Mouse (Mus musculus): ENCODE measurements around the gene Lce1c.
"Not testable (repeated sequence)": the region's sequence is repeated elsewhere in the genome, so short reads cannot be mapped to it uniquely, and the experiment has no call there.

The Lce1c gene

DNA sequence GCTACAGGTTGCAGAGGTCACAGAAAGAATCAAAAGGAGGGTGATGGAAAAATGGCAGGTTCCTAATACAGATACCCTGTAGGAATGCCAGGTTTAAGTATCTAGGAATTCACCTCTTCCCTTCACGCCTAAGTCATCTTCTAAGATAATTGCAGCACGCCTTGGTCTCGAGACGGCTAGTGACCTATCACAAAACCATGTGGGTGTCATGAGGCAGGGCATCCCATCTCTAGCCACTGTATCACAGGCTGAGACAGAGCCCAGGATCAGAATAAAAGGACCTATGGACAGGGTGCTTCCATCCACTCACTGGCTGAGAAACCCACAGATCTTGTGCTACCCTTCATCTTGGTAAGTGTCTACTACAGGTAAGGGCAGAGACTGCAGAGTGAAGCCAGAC is at the start of gene Lce1c:
Gene Lce1c, plus strand, starts transcription at position 301 of the 400 bp plus-strand sequence.
- DNase-seq (ENCODE audit: low read depth): no peak

GRCm38 (mm10) chr3:92637745-92638652 is 41.0 kb upstream of the Lce1c start:
- DNase-seq (ENCODE audit: low read depth): no peak

DNA sequence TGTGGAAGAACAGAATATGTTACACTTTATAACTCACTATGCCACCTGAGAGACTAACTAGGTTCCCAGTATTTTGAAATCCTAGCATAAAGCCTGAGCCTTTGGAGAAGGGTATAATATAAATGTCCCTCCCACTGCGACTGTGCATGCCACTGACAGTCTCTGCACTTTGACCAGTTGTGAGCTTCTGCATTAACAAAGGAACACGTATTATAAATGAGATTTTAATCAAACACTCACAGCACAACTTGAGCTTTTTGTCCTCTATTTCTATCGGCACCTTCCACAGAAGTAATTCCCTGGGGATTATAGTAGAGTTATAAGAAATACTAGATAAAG is 40.4 kb upstream of the Lce1c start:
- DNase-seq (ENCODE audit: low read depth): no peak

- DNase-seq (ENCODE audit: low read depth): no peak
Observed at GRCm38 (mm10) chr3:92639854-92640253, 39.2 kb upstream of the Lce1c start.

GRCm38 (mm10) chr3:92648207-92648606 is 30.8 kb upstream of the Lce1c start, which contains the start of gene Lce1a1:
Gene Lce1a1 (minus strand): TSS chr3:92648307.
- DNase-seq (ENCODE audit: low read depth): no peak

DNA sequence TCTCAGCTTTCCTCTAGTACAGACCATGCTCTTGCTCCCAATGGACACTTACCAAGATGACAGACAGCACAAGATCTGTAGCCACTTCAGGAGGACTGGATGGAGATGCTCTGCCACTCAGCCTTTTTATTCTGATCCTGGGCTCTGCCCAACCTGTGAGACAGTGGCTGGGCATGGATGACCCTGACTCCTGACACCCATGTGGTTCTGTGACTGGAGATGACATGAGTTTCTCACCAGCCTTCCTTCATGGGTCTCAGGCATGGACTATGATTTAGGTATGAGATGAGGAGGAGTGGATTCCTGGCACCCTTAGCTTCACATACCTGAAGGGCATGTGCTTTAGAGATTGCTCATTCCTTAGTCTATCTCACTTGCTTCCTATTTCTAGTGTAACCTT is 22.2 kb upstream of the Lce1c start, which contains the start of gene Lce1b:
Gene Lce1b, minus strand, starts transcription at position 101 of the 400 bp plus-strand sequence.
- DNase-seq (ENCODE audit: low read depth): no peak

GRCm38 (mm10) chr3:92670215-92670614 is 8.8 kb upstream of the Lce1c start, which contains the start of gene Lce1a2:
Gene Lce1a2 (minus strand): TSS chr3:92670315.
- DNase-seq (ENCODE audit: low read depth): no peak

DNA sequence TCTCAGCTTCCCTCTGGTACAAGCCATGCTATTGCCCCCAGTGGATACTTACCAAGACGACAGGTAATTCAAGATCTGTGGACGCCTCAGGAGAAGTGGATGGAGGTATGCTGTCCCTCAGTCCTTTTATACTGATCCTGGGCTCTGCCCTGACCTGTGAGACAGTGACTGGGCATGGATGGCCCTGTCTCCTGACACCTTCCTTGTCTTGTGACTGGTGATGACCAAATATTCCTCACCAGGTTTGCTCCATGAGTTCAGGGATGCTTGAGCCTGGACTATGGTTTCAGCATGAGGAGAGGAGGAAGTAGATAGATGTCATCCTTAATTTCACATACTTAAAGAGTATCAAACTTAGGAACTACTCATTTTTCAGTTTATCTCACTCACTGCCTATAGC is 8.1 kb downstream of the Lce1c start, which contains the start of gene Lce1d:
Gene Lce1d, minus strand, starts transcription at position 101 of the 400 bp plus-strand sequence.
- DNase-seq (ENCODE audit: low read depth): no peak

GRCm38 (mm10) chr3:92689154-92689553 is 10.1 kb downstream of the Lce1c start:
- not testable (repeated sequence) for DNase-seq (ENCODE audit: low read depth)

DNA sequence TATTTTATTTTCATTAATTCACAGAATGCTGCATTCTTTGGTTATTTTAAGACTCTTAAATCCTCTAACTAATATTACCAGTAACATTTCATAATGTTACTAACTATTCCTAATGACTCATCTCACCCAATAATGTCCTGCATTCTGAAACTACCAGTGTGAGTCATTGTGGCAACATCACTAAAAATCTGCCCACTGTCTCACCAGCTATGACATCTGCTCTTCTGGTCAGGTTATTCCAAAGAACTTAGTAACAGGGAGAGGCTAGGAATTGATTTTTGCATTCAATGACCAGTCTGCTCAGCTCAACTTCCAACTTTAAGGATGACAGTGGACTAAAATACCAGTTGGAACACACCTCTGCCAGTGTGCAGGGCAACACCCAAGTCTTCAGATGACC is 12.6 kb downstream of the Lce1c start:
- no peak for DNase-seq (ENCODE audit: low read depth)

GRCm38 (mm10) chr3:92694613-92695012 is 15.6 kb downstream of the Lce1c start:
- DNase-seq (ENCODE audit: low read depth): no peak

DNA sequence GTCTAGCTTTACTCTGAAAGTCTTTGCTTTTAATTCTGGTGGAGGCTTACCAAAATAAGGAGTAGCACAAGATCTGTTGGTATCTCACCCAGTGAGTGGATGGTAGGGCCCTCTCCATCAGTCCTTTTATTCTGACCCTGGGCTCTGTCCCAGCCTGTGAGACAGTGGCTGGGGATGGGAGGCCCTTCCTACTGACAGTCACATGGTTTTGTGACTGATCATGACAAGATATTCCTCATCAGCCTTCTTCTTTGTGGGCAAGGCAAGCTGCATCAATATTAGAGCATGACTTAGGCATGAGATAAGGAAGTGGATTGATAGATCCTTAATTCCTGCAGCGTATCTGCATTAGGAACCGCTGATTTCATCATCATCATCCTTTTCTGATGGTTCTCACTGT is 29.9 kb downstream of the Lce1c start, which contains the start of gene Lce1e:
Gene Lce1e, minus strand, starts transcription at position 101 of the 400 bp plus-strand sequence.
- no peak for DNase-seq (ENCODE audit: low read depth)

- no peak for DNase-seq (ENCODE audit: low read depth)
Observed at GRCm38 (mm10) chr3:92715122-92715521, 36.1 kb downstream of the Lce1c start.

DNA sequence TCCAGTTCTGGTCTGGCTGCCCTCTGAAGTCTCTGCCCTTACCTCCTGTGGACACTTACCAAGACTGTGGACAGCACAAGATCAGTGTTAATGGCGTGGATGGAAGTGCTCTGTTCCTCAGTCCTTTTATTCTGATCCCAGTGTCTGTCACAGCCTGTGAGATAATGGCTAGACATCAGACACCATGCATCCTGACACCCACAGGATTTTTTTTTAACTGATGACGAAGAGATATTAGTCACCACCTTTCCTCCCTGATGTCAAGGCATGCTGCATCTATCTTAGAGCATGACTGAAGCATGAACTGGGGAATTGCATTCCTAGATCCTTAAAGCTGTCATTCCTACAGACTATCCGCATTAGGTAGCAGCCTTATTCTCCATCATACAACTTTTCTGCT is 41.2 kb downstream of the Lce1c start, which contains the start of gene Lce1f:
Gene Lce1f, minus strand, starts transcription at position 101 of the 400 bp plus-strand sequence.
- no peak for DNase-seq (ENCODE audit: low read depth)

- DNase-seq (ENCODE audit: low read depth): no peak
Observed at GRCm38 (mm10) chr3:92722631-92723030, 43.6 kb downstream of the Lce1c start.

Data from fibroblast of lung, adult 2 months (primary cell).